Mouse (Mus musculus): ENCODE results near the gene Gls. TPM values are rescaled to one million over a fixed set of nuclear protein-coding genes. Genes with fewer than 3 reads are reported as not detected.

The Gls gene
- polyA plus RNA-seq, 1 experiment from 2014 or later, result 16.0 TPM

- 96% methylated on average over 4 of the region's 4 CpGs for WGBS
- H3K27ac ChIP-seq, result no peak overlapping the region
- H3K9me3 ChIP-seq, result no peaks in the 10 kb centered on the region
- H3K4me1 ChIP-seq, result no peaks in the 10 kb centered on the region
- H3K36me3 ChIP-seq (replicated peaks), result no peaks in the 10 kb centered on the region
- no peak for DNase-seq (ENCODE audit: extremely low spot score, low spot score)
- no peak overlapping the region for H3K4me3 ChIP-seq
- H3K27me3 ChIP-seq (ENCODE audit: poor library complexity, severe bottlenecking), result no peaks in the 10 kb centered on the region
These were observed 27.5 kb upstream of the Gls start for GRCm38 (mm10) chr1:52260354-52261090.

- H3K36me3 ChIP-seq (replicated peaks), result no peaks in the 10 kb centered on the region
- no peaks in the 10 kb centered on the region for H3K4me1 ChIP-seq
- H3K4me3 ChIP-seq, result no peak overlapping the region
- H3K9me3 ChIP-seq, result no peaks in the 10 kb centered on the region
- no peak overlapping the region for H3K27ac ChIP-seq
- DNase-seq (ENCODE audit: extremely low spot score, low spot score), result no peak
- no peaks in the 10 kb centered on the region for H3K27me3 ChIP-seq (ENCODE audit: poor library complexity, severe bottlenecking)
- 87% methylated on average over 9 of the region's 9 CpGs for WGBS
These were observed 25.1 kb upstream of the Gls start for GRCm38 (mm10) chr1:52258006-52258749.

GRCm38 (mm10) chr1:52256916-52257315, 23.9 kb upstream of the Gls start:
- Histone ChIP-seq H3K9me3 (no peaks in the 10 kb centered on the region), H3K27ac (no peak overlapping the region), H3K4me1 (no peaks in the 10 kb centered on the region), H3K36me3 (replicated peaks) (no peaks in the 10 kb centered on the region), H3K4me3 (no peak overlapping the region), H3K27me3 (ENCODE audit: poor library complexity, severe bottlenecking) (no peaks in the 10 kb centered on the region)
- WGBS, result 87% methylated on average over 4 of the region's 4 CpGs
- no peak for DNase-seq (ENCODE audit: extremely low spot score, low spot score)

- 86% methylated on average over 4 of the region's 4 CpGs for WGBS
These were observed 23.2 kb upstream of the Gls start for GRCm38 (mm10) chr1:52256194-52256593.

GRCm38 (mm10) chr1:52254411-52254810, 21.4 kb upstream of the Gls start:
- Histone ChIP-seq H3K36me3 (replicated peaks) (no peaks in the 10 kb centered on the region), H3K27ac (no peak overlapping the region), H3K27me3 (ENCODE audit: poor library complexity, severe bottlenecking) (no peaks in the 10 kb centered on the region), H3K9me3 (no peaks in the 10 kb centered on the region), H3K4me1 (no peaks in the 10 kb centered on the region), H3K4me3 (no peak overlapping the region)
- WGBS, result 87% methylated on average over 2 of the region's 2 CpGs
- no peak for DNase-seq (ENCODE audit: extremely low spot score, low spot score)

More at GRCm38 (mm10) chr1:52256194-52256593, 23.2 kb upstream of the Gls start:
- Histone ChIP-seq H3K27ac (no peak overlapping the region), H3K4me1 (no peaks in the 10 kb centered on the region), H3K27me3 (ENCODE audit: poor library complexity, severe bottlenecking) (no peaks in the 10 kb centered on the region), H3K36me3 (replicated peaks) (no peaks in the 10 kb centered on the region), H3K9me3 (no peaks in the 10 kb centered on the region), H3K4me3 (no peak overlapping the region)
- no peak for DNase-seq (ENCODE audit: extremely low spot score, low spot score)

GRCm38 (mm10) chr1:52253386-52253785, 20.4 kb upstream of the Gls start:
- Histone ChIP-seq H3K36me3 (replicated peaks) (no peaks in the 10 kb centered on the region), H3K9me3 (no peaks in the 10 kb centered on the region), H3K27ac (no peak overlapping the region), H3K4me1 (no peaks in the 10 kb centered on the region), H3K27me3 (ENCODE audit: poor library complexity, severe bottlenecking) (no peaks in the 10 kb centered on the region), H3K4me3 (no peak overlapping the region)
- WGBS, result 80% methylated on average over 6 of the region's 6 CpGs
- no peak for DNase-seq (ENCODE audit: extremely low spot score, low spot score)

- Histone ChIP-seq H3K27me3 (ENCODE audit: poor library complexity, severe bottlenecking) (no peaks in the 10 kb centered on the region), H3K27ac (no peak overlapping the region), H3K4me1 (no peaks in the 10 kb centered on the region), H3K36me3 (replicated peaks) (no peaks in the 10 kb centered on the region), H3K4me3 (no peak overlapping the region), H3K9me3 (no peaks in the 10 kb centered on the region)
- no peak for DNase-seq (ENCODE audit: extremely low spot score, low spot score)
- WGBS, result 67% methylated on average over 2 of the region's 2 CpGs
These were observed 19.4 kb upstream of the Gls start for GRCm38 (mm10) chr1:52252447-52252846.

GRCm38 (mm10) chr1:52251038-52251735, 18.2 kb upstream of the Gls start:
- Histone ChIP-seq H3K4me1 (no peaks in the 10 kb centered on the region), H3K4me3 (no peak overlapping the region), H3K27ac (no peak overlapping the region), H3K9me3 (no peaks in the 10 kb centered on the region), H3K36me3 (replicated peaks) (no peaks in the 10 kb centered on the region), H3K27me3 (ENCODE audit: poor library complexity, severe bottlenecking) (no peaks in the 10 kb centered on the region)
- WGBS, result 82% methylated on average over 7 of the region's 7 CpGs
- DNase-seq (ENCODE audit: extremely low spot score, low spot score), result no peak

GRCm38 (mm10) chr1:52248899-52249556, 16.0 kb upstream of the Gls start:
- no peak for DNase-seq (ENCODE audit: extremely low spot score, low spot score)
- WGBS, result 86% methylated on average over 3 of the region's 3 CpGs
- H3K4me1 ChIP-seq, result no peaks in the 10 kb centered on the region
- H3K27me3 ChIP-seq (ENCODE audit: poor library complexity, severe bottlenecking), result no peaks in the 10 kb centered on the region
- H3K4me3 ChIP-seq, result no peak overlapping the region
- no peaks in the 10 kb centered on the region for H3K36me3 ChIP-seq (replicated peaks)
- H3K9me3 ChIP-seq, result no peaks in the 10 kb centered on the region
- H3K27ac ChIP-seq, result no peak overlapping the region

GRCm38 (mm10) chr1:52242270-52242669, 9.2 kb upstream of the Gls start:
- no peaks in the 10 kb centered on the region for H3K9me3 ChIP-seq
- no peaks in the 10 kb centered on the region for H3K27me3 ChIP-seq (ENCODE audit: poor library complexity, severe bottlenecking)
- H3K36me3 ChIP-seq (replicated peaks), result no peaks in the 10 kb centered on the region
- no peak for DNase-seq (ENCODE audit: extremely low spot score, low spot score)
- WGBS, result 53% methylated on average over 3 of the region's 3 CpGs
- peaks cover 3% of the 10 kb centered on the region for H3K4me1 ChIP-seq
- H3K27ac ChIP-seq, result no peak overlapping the region
- no peak overlapping the region for H3K4me3 ChIP-seq

GRCm38 (mm10) chr1:52232766-52233140, 279 bp downstream of the Gls start:
- H3K4me3 ChIP-seq, result peak overlapping the region; percentile 90
- peak overlapping the region; percentile 96 for H3K27ac ChIP-seq
- no peak for DNase-seq (ENCODE audit: extremely low spot score, low spot score)
- no peaks in the 10 kb centered on the region for H3K36me3 ChIP-seq (replicated peaks)
- H3K4me1 ChIP-seq, result peaks cover 27% of the 10 kb centered on the region
- WGBS, result under 1% methylated on average over 57 of the region's 57 CpGs
- H3K27me3 ChIP-seq (ENCODE audit: poor library complexity, severe bottlenecking), result peaks cover 12% of the 10 kb centered on the region
- no peaks in the 10 kb centered on the region for H3K9me3 ChIP-seq

GRCm38 (mm10) chr1:52231939-52232765, 880 bp downstream of the Gls start:
- Histone ChIP-seq H3K36me3 (replicated peaks) (no peaks in the 10 kb centered on the region), H3K27me3 (ENCODE audit: poor library complexity, severe bottlenecking) (peaks cover 12% of the 10 kb centered on the region), H3K4me3 (peak overlapping the region; percentile 90), H3K4me1 (peaks cover 27% of the 10 kb centered on the region), H3K9me3 (no peaks in the 10 kb centered on the region), H3K27ac (peak overlapping the region; percentile 96)
- under 1% methylated on average over 63 of the region's 69 CpGs for WGBS
- DNase-seq (ENCODE audit: extremely low spot score, low spot score), result peak; percentile 75

All from forebrain, embryonic 10.5 days (tissue).